Mouse (Mus musculus) heart, postnatal 0 days (tissue): ENCODE measurements around the gene Gm12569. TPM values are rescaled to one million over a fixed set of nuclear protein-coding genes. Genes with fewer than 3 reads are reported as not detected.

ENCODE experiments used
- ATAC-seq: fragments of 200-750 bp; cut with Nextera tagmentation; 2 replicates; pipeline ENCODE4 v1.8.0; 2017; ENCODE audit warnings: low read depth, moderate number of reproducible peaks, moderate library complexity; ENCODE audit not compliant: insufficient read depth
- DNase-seq: peaks from one replicate; pipeline ENCODE4 v3.0.0-alpha.2; 2016; ENCODE audit warnings: low spot score
- H3K27ac ChIP-seq: fragments of 300-500 bp; sonication (generic); 2 replicates; pipeline ENCODE4 v1.5.1; 2014; ENCODE audit warnings: low read depth, mild to moderate bottlenecking
- H3K27me3 ChIP-seq: fragments of 300-500 bp; sonication (generic); 2 replicates; pipeline ENCODE4 v1.6.1; 2014; ENCODE audit warnings: low read length, mixed read lengths; ENCODE audit not compliant: control insufficient read depth, insufficient read depth
- H3K36me3 ChIP-seq: fragments of 300-500 bp; sonication (generic); replicated peaks from 2 replicates; pipeline ENCODE4 v1.6.1; 2014; ENCODE audit warnings: low read length, mixed read lengths; ENCODE audit not compliant: control insufficient read depth, insufficient read depth
- H3K4me1 ChIP-seq: fragments of 300-500 bp; sonication (generic); 2 replicates; pipeline ENCODE4 v1.6.1; 2014; ENCODE audit warnings: antibody characterized with exemption; ENCODE audit not compliant: control insufficient read depth, insufficient read depth
- H3K4me2 ChIP-seq: fragments of 300-500 bp; sonication (generic); 2 replicates; pipeline ENCODE4 v1.6.1; 2014; ENCODE audit warnings: low read depth, mild to moderate bottlenecking, low read length, moderate library complexity
- H3K4me3 ChIP-seq: fragments of 300-500 bp; sonication (generic); 2 replicates; pipeline ENCODE4 v1.5.1; 2014; ENCODE audit warnings: low read depth, low read length
- H3K9ac ChIP-seq: fragments of 300-500 bp; sonication (generic); replicated peaks from 2 replicates; pipeline ENCODE4 v1.6.1; 2014; ENCODE audit warnings: low read depth, low read length, mixed read lengths
- H3K9me3 ChIP-seq: fragments of 300-500 bp; sonication (generic); replicated peaks from 2 replicates; pipeline ENCODE4 v1.6.1; 2016; ENCODE audit warnings: low read length; ENCODE audit not compliant: control insufficient read depth
- CTCF ChIP-seq: IDR thresholded peaks from 2 replicates; pipeline ENCODE4 v1.5.1; 2016; ENCODE audit warnings: antibody characterized with exemption, control low read depth, low read depth
- EP300 ChIP-seq: IDR thresholded peaks from 2 replicates; pipeline ENCODE4 v1.6.1; 2016; ENCODE audit warnings: antibody characterized with exemption, low read depth
- WGBS: fragments of 180-500 bp; shearing (Covaris S2); extraction: QIAGEN DNeasy Blood & Tissue Kit; methylation state at CpG from one replicate; pipeline ENCODE4 v1.1.7; 2014; 5-methylcytosine and 5-hydroxymethylcytosine counted together
- polyA plus RNA-seq: library from polyadenylated mRNA; unstranded; fragments of >200 nt; fragmentation: Nextera tagmentation; extraction: Ambion mirVana; gene quantifications from 2 replicates; pipeline ENCODE4 v1.2.1, GENCODE M21; 2015
- total RNA-seq: library from RNA; depleted of rRNA; stranded (reverse); fragments of >200 nt; gene quantifications from 2 replicates; pipeline ENCODE4 v1.2.3, GENCODE M21; 2014; ENCODE audit warnings: low replicate concordance; rRNA removed

Gene Gm12569
- total RNA-seq (not detected in 2 replicates), polyA plus RNA-seq (not detected in 2 replicates)

DNA sequence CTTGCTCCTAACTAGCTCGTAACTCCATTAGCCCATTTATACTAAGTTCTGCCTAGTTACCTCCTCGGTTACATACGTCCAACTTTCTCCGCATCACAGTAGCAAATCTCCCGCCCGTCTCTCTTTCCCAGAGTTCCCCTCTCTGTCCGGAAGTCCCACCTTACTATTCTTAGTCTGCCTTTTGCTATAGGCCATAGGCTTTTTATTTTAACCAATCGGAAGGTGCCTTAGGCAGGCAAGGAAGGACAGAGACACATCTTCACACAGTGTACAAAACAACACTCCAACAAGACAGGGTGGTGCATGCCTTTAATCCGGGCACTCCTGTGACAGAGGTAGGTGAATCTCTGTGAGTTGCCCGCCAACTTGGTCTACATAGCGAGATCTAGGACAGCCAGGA, at the start of gene Gm12569:
Gene Gm12569 (plus strand): TSS at position 166 of the 400 bp plus-strand sequence.
- Histone ChIP-seq H3K27ac (no peak within 1 kb of the TSS), H3K9me3 (no peaks in the 10 kb centered on the region), H3K4me2 (no peak within 1 kb of the TSS), H3K9ac (no peak within 1 kb of the TSS), H3K4me3 (no peak within 1 kb of the TSS), H3K4me1 (no peaks in the 10 kb centered on the region), H3K36me3 (no peaks in the 10 kb centered on the region), H3K27me3 (no peaks in the 10 kb centered on the region)
- no peak for ATAC-seq
- DNase-seq = no peak
- 88% methylated on average over 11 of the region's 11 CpGs for WGBS
- TF ChIP-seq CTCF (no peak), EP300 (no peak)

DNA sequence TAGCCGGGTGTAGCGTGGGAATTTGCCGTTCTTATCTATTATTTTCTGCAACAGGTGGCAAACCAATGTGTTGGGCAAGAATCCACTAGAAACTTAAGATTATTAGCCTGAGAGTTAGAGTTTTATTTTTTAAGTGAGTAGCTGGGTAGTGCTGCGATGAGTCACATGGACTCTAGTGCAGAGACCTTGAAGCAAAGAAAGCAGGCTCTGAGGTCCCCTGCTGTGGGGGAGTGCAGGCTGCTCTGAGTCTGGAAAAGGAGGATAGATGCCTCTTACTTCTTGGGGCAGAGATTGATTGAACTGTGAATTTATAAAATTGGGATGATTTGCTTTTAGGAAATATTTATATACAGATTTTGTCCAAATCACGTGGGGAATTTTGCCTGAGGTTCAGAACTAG, 17.5 kb upstream of the Gm12569 start:
- Histone ChIP-seq H3K27me3 (no peaks in the 10 kb centered on the region), H3K4me1 (no peaks in the 10 kb centered on the region), H3K9me3 (no peaks in the 10 kb centered on the region), H3K4me3 (no peak overlapping the region), H3K27ac (no peak overlapping the region), H3K36me3 (no peaks in the 10 kb centered on the region), H3K4me2 (no peak overlapping the region), H3K9ac (no peak overlapping the region)
- DNase-seq (no peak), ATAC-seq (no peak)
- WGBS = 73% methylated on average over 5 of the region's 5 CpGs
- TF ChIP-seq EP300 (no peak), CTCF (no peak)

DNA sequence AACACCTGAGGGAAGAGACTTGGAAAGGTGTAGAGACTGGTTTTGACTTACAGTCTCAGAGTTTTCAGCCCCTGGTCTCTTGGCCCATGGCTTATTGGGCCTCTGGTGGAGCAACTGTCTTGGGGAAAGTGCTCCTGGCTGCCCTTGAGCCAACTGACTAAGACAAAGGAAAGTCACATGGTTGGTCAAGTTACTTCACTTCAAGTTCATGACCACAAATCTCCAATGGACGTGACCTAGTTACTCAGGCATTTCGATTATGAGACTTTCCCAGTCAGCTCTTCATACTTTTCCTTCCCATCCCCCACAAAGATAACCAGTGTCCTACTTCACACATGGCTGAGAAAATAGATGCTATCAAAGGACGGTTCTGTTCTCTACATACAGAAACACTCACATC, 12.5 kb upstream of the Gm12569 start:
- no peak for DNase-seq
- Histone ChIP-seq H3K4me1 (no peaks in the 10 kb centered on the region), H3K36me3 (no peaks in the 10 kb centered on the region), H3K4me3 (no peak overlapping the region), H3K9me3 (0 out of 2 replicates have a peak, but pooled peaks cover 3% of the 10 kb centered on the region), H3K4me2 (no peak overlapping the region), H3K9ac (no peak overlapping the region), H3K27me3 (no peaks in the 10 kb centered on the region), H3K27ac (no peak overlapping the region)
- no peak for ATAC-seq
- 43% methylated on average over 3 of the region's 3 CpGs for WGBS
- TF ChIP-seq CTCF (no peak), EP300 (no peak)

DNA sequence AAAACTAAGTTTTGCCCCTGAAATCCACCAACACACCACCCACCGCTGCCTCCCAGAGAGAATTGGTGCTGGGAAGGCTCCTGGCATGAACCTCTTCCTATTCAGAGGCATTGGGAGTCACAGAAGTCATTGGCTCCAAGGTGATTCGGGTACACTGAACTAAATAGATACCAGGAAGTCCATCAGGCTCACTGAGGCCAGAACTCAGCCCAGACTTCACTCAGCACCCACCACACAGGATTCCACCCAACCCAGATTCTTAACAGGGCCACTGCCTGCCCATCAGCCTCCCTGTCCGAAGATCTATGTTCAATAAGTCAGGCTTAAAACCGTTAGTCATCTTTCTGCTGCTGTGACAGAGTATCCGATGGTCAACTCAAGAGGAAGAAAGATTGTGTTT, 8.8 kb upstream of the Gm12569 start:
- Histone ChIP-seq H3K4me1 (no peaks in the 10 kb centered on the region), H3K4me2 (no peak overlapping the region), H3K4me3 (no peak overlapping the region), H3K27ac (no peak overlapping the region), H3K9ac (no peak overlapping the region), H3K9me3 (0 out of 2 replicates have a peak, but pooled peaks cover 5% of the 10 kb centered on the region), H3K36me3 (no peaks in the 10 kb centered on the region), H3K27me3 (no peaks in the 10 kb centered on the region)
- ATAC-seq (no peak), DNase-seq (no peak)
- TF ChIP-seq CTCF = no peak
- TF ChIP-seq EP300 = no peak
- WGBS = 84% methylated on average over 5 of the region's 5 CpGs

- TF ChIP-seq CTCF = no peak
- TF ChIP-seq EP300 = no peak
- H3K4me1 ChIP-seq = no peaks in the 10 kb centered on the region
- no peak overlapping the region for H3K27ac ChIP-seq
- no peak overlapping the region for H3K4me2 ChIP-seq
- ATAC-seq (no peak), DNase-seq (no peak)
- 81% methylated on average over 7 of the region's 7 CpGs for WGBS
- H3K27me3 ChIP-seq = no peaks in the 10 kb centered on the region
- H3K9ac ChIP-seq = no peak overlapping the region
- no peak overlapping the region for H3K4me3 ChIP-seq
- H3K36me3 ChIP-seq = no peaks in the 10 kb centered on the region
- 0 out of 2 replicates have a peak, but pooled peaks cover 5% of the 10 kb centered on the region for H3K9me3 ChIP-seq
Measured at GRCm38 (mm10) chr11:51214021-51214420, 6.3 kb upstream of the Gm12569 start.

DNA sequence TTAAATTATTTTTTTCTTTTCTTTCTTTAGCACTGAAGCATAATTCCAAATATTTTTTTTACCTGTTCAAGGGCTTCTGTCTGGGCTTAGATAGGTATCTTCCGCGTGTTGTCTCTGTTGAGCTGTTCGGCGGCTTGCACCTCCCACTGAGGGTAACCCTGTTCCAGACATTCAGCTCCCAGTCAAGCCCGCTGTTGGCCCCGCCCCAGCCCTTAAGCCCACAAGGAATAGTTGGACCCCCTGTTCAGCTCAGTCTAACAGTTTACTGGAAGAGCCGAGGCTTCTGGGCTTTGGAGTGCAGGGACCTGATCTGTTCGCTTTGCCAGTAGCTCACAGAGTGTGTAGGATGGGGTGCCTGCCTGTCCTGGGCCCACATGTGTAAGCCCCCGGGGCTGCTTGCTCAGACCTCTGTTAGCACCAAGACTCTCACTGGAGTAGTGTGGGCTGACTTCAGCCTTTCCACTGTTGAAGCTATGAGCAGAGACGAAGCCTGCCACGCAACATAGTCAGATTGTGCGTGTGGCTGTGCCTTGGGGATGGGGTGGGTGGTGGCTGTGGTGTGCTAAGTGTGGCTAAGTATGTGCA, 785 bp upstream of the Gm12569 start:
- H3K36me3 ChIP-seq = no peaks in the 10 kb centered on the region
- ATAC-seq = no peak
- 70% methylated on average over 12 of the region's 12 CpGs for WGBS
- no peak overlapping the region for H3K4me3 ChIP-seq
- H3K9me3 ChIP-seq = no peaks in the 10 kb centered on the region
- no peaks in the 10 kb centered on the region for H3K4me1 ChIP-seq
- H3K27me3 ChIP-seq = no peaks in the 10 kb centered on the region
- no peak overlapping the region for H3K9ac ChIP-seq
- TF ChIP-seq EP300 = no peak
- no peak for TF ChIP-seq CTCF
- H3K27ac ChIP-seq = no peak overlapping the region
- no peak overlapping the region for H3K4me2 ChIP-seq
- DNase-seq = no peak
